ENCODE assay signal across 20 mouse cellular contexts in the genomic region with DNA sequence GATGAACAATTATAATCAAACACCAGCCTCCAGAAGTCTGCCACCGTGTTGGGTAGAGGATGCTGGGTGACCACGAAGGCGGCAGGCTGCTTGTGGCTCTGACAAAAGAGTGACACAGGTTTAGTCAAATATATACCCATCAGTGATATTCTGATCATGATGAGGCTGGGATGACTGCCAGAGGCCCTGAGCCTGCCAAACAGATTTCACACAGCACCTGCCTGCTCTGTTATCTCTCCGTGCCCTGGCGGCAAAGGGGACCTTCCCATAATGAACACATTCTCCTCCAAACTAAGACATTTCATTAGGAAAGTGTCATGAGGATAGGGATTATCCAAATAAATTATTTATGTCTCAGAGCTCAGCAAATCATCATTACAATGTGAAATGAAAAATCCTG.
DNase-seq lines count a peak whose midpoint lies in the region; ATAC-seq and TF ChIP-seq lines count a peak whose summit lies in the region.
"Had no signal": no experiment of that assay in that cellular context is flagged by ENCODE, and none has a peak within 500 bp of the region (broad histone marks: within the 10 kb centered on the region; RNA-seq: fewer than 3 reads in every experiment).

No protein-coding gene starts in this region.

- DNase-seq in layer of hippocampus, adult 9-11 months, result peak; percentile 17
- DNase-seq in layer of hippocampus, adult 9-10 months (ENCODE audit: low spot score), result no peak
- peak; percentile 29 for DNase-seq in cerebellum, adult 11 months
- DNase-seq in cerebellum, adult 9-11 months, result peak; percentile 55
- peak; percentile 56 for DNase-seq in midbrain, postnatal 0 days (ENCODE audit: low spot score)
- no peak for DNase-seq in kidney, postnatal 25 days
- DNase-seq: adrenal gland, postnatal 25 days; B cell, adult 2 months; gastrocnemius, adult 2 months; heart, adult 18-20 months; heart, postnatal 4 days; kidney, adult 18-20 months; kidney, postnatal 10 days; retina, postnatal 1 day; thymus, adult 2 months had no signal

- no peaks in the 10 kb centered on the region for H3K36me3 ChIP-seq in midbrain, postnatal 0 days (ENCODE audit: insufficient read depth, low read length)
- H3K36me3 ChIP-seq: embryonic facial prominence, embryonic 15.5 days; limb, embryonic 13.5 days had no signal

- no peak for ATAC-seq in midbrain, postnatal 0 days (ENCODE audit: low FRiP score)
- ATAC-seq in megakaryocyte progenitor cell, adult 5-6 weeks (replicated peaks; ENCODE audit: poor library complexity), result no peak

- TF ChIP-seq CTCF in midbrain, postnatal 0 days (IDR thresholded peaks at IDR 0.05), result no peak

- no peak overlapping the region for H3K9ac ChIP-seq in midbrain, postnatal 0 days (replicated peaks; ENCODE audit: low read length, poor library complexity, severe bottlenecking)
- H3K9ac ChIP-seq: embryonic facial prominence, embryonic 15.5 days; limb, embryonic 13.5 days; liver, embryonic 14.5 days had no signal

- H3K27ac ChIP-seq in midbrain, postnatal 0 days (ENCODE audit: low read depth, low read length), result no peak overlapping the region
- H3K27ac ChIP-seq: embryonic facial prominence, embryonic 15.5 days; gastrocnemius, adult 2 months; limb, embryonic 13.5 days; liver, embryonic 14.5 days; macrophage had no signal

- H3K4me3 ChIP-seq in midbrain, postnatal 0 days (ENCODE audit: low read depth, low read length), result no peak overlapping the region
- H3K4me3 ChIP-seq: embryonic facial prominence, embryonic 15.5 days; gastrocnemius, adult 2 months; limb, embryonic 13.5 days had no signal

- H3K4me2 ChIP-seq in midbrain, postnatal 0 days (ENCODE audit: low read depth, low read length, poor library complexity, severe bottlenecking), result no peak overlapping the region
- H3K4me2 ChIP-seq: embryonic facial prominence, embryonic 15.5 days; limb, embryonic 13.5 days had no signal

- no peaks in the 10 kb centered on the region for H3K9me3 ChIP-seq in midbrain, postnatal 0 days (ENCODE audit: low read length)
- H3K9me3 ChIP-seq: embryonic facial prominence, embryonic 15.5 days; limb, embryonic 13.5 days had no signal

- peaks cover 3% of the 10 kb centered on the region; the same call in 1 of the 2 replicates for H3K4me1 ChIP-seq in midbrain, postnatal 0 days (ENCODE audit: insufficient read depth, low read length)
- H3K4me1 ChIP-seq: embryonic facial prominence, embryonic 15.5 days; limb, embryonic 13.5 days had no signal

- H3K27me3 ChIP-seq in midbrain, postnatal 0 days (ENCODE audit: insufficient read depth, low read length), result no peaks in the 10 kb centered on the region
- H3K27me3 ChIP-seq: embryonic facial prominence, embryonic 15.5 days; limb, embryonic 13.5 days had no signal

- 50% methylated on average over 5 of the region's 5 CpGs for WGBS in midbrain, postnatal 0 days

Comparison
In these comparisons a context has a peak if more than half of its experiments do, and no peak if none do; other contexts are left out.
1. DNase-seq: peak in layer of hippocampus, adult 9-11 months (single experiment), cerebellum, adult 11 months (single experiment), cerebellum, adult 9-11 months (single experiment) and midbrain, postnatal 0 days (single experiment); none in layer of hippocampus, adult 9-10 months (single experiment) and kidney, postnatal 25 days (0 of 2).